Mouse (Mus musculus) ES-Bruce4 (cell line): ENCODE results near the gene Wdr5.

Source experiments
- CTCF ChIP-seq: IDR thresholded peaks from one replicate; pipeline ENCODE4 v1.8.1; 2011; ENCODE audit warnings: low read depth, low read length
- EP300 ChIP-seq: IDR thresholded peaks from 2 replicates; pipeline ENCODE4 v1.6.1; 2011; ENCODE audit warnings: low read depth, low read length; ENCODE audit not compliant: insufficient read depth
- POLR2A ChIP-seq: IDR thresholded peaks from one replicate; pipeline ENCODE4 v1.8.1; 2011; ENCODE audit warnings: low read length; ENCODE audit not compliant: insufficient read depth

GRCm38 (mm10) chr2:27548664-27549369, 33.9 kb downstream of the Wdr5 start:
- TF ChIP-seq CTCF (no peak), POLR2A (no peak), EP300 (no peak)
